Mouse (Mus musculus): Measurements from ENCODE around the gene Pxt1. TPM values are rescaled to one million over a fixed set of nuclear protein-coding genes. Genes with fewer than 3 reads are reported as not detected.

Pxt1 gene
- polyA plus RNA-seq, 1 experiment = not detected

- Histone ChIP-seq H3K4me3 (no peak overlapping the region), H3K36me3 (ENCODE audit: control insufficient read depth, insufficient read depth) (no peaks in the 10 kb centered on the region), H3K27me3 (ENCODE audit: control insufficient read depth, insufficient read depth, insufficient read length) (no peaks in the 10 kb centered on the region), H3K4me2 (ENCODE audit: low read depth) (no peak overlapping the region), H3ac (ENCODE audit: control insufficient read depth, insufficient read length) (no peak overlapping the region), H3K79me2 (ENCODE audit: control insufficient read depth, insufficient read depth) (no peaks in the 10 kb centered on the region)
- TF ChIP-seq MAX (IDR thresholded peaks at IDR 0.05; ENCODE audit: low read depth) (no peak), POLR2A (IDR thresholded peaks at IDR 0.05; ENCODE audit: insufficient read length, low read depth) (no peak), USF1 (IDR thresholded peaks at IDR 0.05; ENCODE audit: low read depth) (no peak), MYOD1 (IDR thresholded peaks at IDR 0.05; ENCODE audit: control insufficient read depth in 1 of 3, insufficient read length in 2 of 3, low read depth in 2 of 3) (no peak), CEBPB (IDR thresholded peaks at IDR 0.05; ENCODE audit: insufficient read depth, poor library complexity, severe bottlenecking) (no peak), SRF (IDR thresholded peaks at IDR 0.05; ENCODE audit: control insufficient read depth, insufficient read length, low read depth) (no peak), E2F4 (IDR thresholded peaks at IDR 0.05; ENCODE audit: insufficient read depth) (no peak), REST (IDR thresholded peaks at IDR 0.05; ENCODE audit: insufficient read depth, insufficient read length) (no peak), MYOG (IDR thresholded peaks at IDR 0.05; ENCODE audit: control insufficient read depth in 1 of 3, insufficient read depth in 1 of 3, insufficient read length in 2 of 3, low read depth in 2 of 3) (no peak), POLR2AphosphoS2 (IDR thresholded peaks at IDR 0.05; ENCODE audit: insufficient read length, low read depth) (no peak), TCF3 (IDR thresholded peaks at IDR 0.05; ENCODE audit: insufficient read length, low read depth) (no peak), TCF12 (IDR thresholded peaks at IDR 0.05; ENCODE audit: insufficient read depth, poor library complexity, severe bottlenecking) (no peak)
Measured at GRCm38 (mm10) chr17:28898249-28898648, 45.4 kb downstream of the Pxt1 start.

DNA sequence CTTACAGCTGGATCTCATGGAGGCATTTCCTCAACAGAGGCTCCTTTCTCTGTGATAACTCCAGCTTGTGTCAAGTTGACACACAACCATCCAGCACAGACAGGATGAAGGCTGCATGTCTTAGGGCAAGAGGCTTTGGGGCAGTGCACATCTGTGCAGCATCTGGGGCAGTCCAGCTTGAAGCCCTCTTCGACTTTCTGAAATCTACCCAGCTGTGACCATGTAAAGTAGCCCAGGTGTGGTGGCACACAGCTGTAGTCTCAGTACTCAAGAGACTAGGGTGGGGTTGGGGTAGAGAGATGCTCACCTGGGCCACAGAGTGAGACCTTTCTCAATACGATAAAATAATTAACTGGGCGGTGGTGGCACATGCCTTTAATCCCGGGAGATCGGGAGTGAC lies 45.8 kb downstream of the Pxt1 start:
- Histone ChIP-seq H3K27me3 (ENCODE audit: control insufficient read depth, insufficient read depth, insufficient read length) (no peaks in the 10 kb centered on the region), H3ac (ENCODE audit: control insufficient read depth, insufficient read length) (no peak overlapping the region), H3K4me3 (no peak overlapping the region), H3K79me2 (ENCODE audit: control insufficient read depth, insufficient read depth) (no peaks in the 10 kb centered on the region), H3K4me2 (ENCODE audit: low read depth) (no peak overlapping the region), H3K36me3 (ENCODE audit: control insufficient read depth, insufficient read depth) (no peaks in the 10 kb centered on the region)
- TF ChIP-seq TCF12 (IDR thresholded peaks at IDR 0.05; ENCODE audit: insufficient read depth, poor library complexity, severe bottlenecking) (no peak), SRF (IDR thresholded peaks at IDR 0.05; ENCODE audit: control insufficient read depth, insufficient read length, low read depth) (no peak), MYOD1 (IDR thresholded peaks at IDR 0.05; ENCODE audit: control insufficient read depth in 1 of 3, insufficient read length in 2 of 3, low read depth in 2 of 3) (no peak), TCF3 (IDR thresholded peaks at IDR 0.05; ENCODE audit: insufficient read length, low read depth) (no peak), POLR2A (IDR thresholded peaks at IDR 0.05; ENCODE audit: insufficient read length, low read depth) (no peak), MAX (IDR thresholded peaks at IDR 0.05; ENCODE audit: low read depth) (no peak), E2F4 (IDR thresholded peaks at IDR 0.05; ENCODE audit: insufficient read depth) (no peak), MYOG (IDR thresholded peaks at IDR 0.05; ENCODE audit: control insufficient read depth in 1 of 3, insufficient read depth in 1 of 3, insufficient read length in 2 of 3, low read depth in 2 of 3) (no peak), POLR2AphosphoS2 (IDR thresholded peaks at IDR 0.05; ENCODE audit: insufficient read length, low read depth) (no peak), CEBPB (IDR thresholded peaks at IDR 0.05; ENCODE audit: insufficient read depth, poor library complexity, severe bottlenecking) (no peak), USF1 (IDR thresholded peaks at IDR 0.05; ENCODE audit: low read depth) (no peak), REST (IDR thresholded peaks at IDR 0.05; ENCODE audit: insufficient read depth, insufficient read length) (no peak)

DNA sequence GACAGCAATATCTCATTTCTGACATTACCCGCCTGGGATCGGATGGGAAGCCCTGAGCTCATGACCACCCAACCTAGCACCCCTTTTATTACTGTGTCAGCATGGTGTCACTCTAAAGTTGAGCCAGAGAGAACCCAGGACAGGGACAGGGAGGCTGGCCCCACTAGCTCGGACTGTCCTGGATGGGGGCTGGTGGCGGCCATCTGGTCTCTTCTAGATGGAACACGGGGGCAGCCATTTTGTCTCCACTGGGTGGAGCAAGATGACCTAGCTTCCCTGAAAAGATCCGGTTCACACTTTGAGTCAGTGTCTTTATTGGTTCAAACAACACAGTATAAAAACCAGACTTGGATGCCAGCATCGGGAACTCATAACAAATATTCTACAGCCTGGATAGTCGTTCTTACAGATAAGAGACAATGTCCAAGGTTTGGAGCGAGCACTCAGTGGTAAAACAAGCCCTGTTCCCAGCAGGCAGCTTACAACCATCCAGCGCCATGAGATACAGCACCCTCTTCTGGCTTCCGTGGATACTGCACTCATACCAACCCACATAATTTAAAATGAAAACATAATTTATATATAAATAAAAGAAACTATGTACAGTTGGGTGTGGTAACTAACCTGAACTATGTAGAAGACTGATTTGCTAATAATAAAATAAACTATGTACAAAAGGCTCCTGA lies 47.4 kb downstream of the Pxt1 start:
- Histone ChIP-seq H3K4me3 (no peak overlapping the region), H3K27me3 (ENCODE audit: control insufficient read depth, insufficient read depth, insufficient read length) (no peaks in the 10 kb centered on the region), H3K4me2 (ENCODE audit: low read depth) (no peak overlapping the region), H3K79me2 (ENCODE audit: control insufficient read depth, insufficient read depth) (no peaks in the 10 kb centered on the region), H3K36me3 (ENCODE audit: control insufficient read depth, insufficient read depth) (no peaks in the 10 kb centered on the region), H3ac (ENCODE audit: control insufficient read depth, insufficient read length) (no peak overlapping the region)
- TF ChIP-seq MAX (IDR thresholded peaks at IDR 0.05; ENCODE audit: low read depth) (no peak), POLR2AphosphoS2 (IDR thresholded peaks at IDR 0.05; ENCODE audit: insufficient read length, low read depth) (no peak), CEBPB (IDR thresholded peaks at IDR 0.05; ENCODE audit: insufficient read depth, poor library complexity, severe bottlenecking) (no peak), TCF3 (IDR thresholded peaks at IDR 0.05; ENCODE audit: insufficient read length, low read depth) (no peak), USF1 (IDR thresholded peaks at IDR 0.05; ENCODE audit: low read depth) (no peak), MYOD1 (IDR thresholded peaks at IDR 0.05; ENCODE audit: control insufficient read depth in 1 of 3, insufficient read length in 2 of 3, low read depth in 2 of 3) (no peak), TCF12 (IDR thresholded peaks at IDR 0.05; ENCODE audit: insufficient read depth, poor library complexity, severe bottlenecking) (no peak)

DNA sequence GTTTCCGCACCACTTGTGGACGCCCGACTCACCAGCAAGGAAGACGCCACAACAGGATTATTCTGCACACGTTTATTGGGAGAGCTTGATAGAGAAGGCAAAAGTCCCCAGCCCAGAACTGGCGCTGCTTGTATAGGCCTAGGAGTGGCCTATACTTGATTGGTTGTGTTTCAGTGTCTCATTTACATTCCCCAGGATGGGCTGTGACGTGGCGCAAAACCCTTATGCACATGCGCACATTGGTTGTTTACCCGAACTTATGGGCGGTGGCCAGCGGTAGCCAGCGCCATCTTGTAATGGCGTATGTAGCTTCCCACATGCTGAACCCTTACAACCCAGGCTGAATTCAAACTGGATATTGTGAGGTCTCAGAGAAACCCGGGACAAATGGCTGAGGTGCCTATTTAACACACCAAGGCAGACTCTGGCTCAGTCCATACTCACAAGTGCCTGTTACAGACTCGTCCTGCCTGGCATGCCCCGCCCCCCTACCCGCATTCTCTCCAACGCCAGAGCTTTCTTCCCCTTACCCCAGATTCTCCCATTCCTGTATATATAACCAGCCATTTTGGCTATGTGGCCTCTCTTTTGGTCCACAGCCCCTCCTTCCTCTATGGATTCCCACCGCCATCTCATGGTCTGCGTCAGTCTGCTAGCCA lies 48.3 kb downstream of the Pxt1 start:
- TF ChIP-seq TCF12 (IDR thresholded peaks at IDR 0.05; ENCODE audit: insufficient read depth, poor library complexity, severe bottlenecking) (no peak), E2F4 (IDR thresholded peaks at IDR 0.05; ENCODE audit: insufficient read depth) (no peak), MYOD1 (IDR thresholded peaks at IDR 0.05; ENCODE audit: control insufficient read depth in 1 of 3, insufficient read length in 2 of 3, low read depth in 2 of 3) (no peak), POLR2AphosphoS2 (IDR thresholded peaks at IDR 0.05; ENCODE audit: insufficient read length, low read depth) (no peak), TCF3 (IDR thresholded peaks at IDR 0.05; ENCODE audit: insufficient read length, low read depth) (no peak), SRF (IDR thresholded peaks at IDR 0.05; ENCODE audit: control insufficient read depth, insufficient read length, low read depth) (no peak), CEBPB (IDR thresholded peaks at IDR 0.05; ENCODE audit: insufficient read depth, poor library complexity, severe bottlenecking) (no peak), MYOG (IDR thresholded peaks at IDR 0.05; ENCODE audit: control insufficient read depth in 1 of 3, insufficient read depth in 1 of 3, insufficient read length in 2 of 3, low read depth in 2 of 3) (no peak), USF1 (IDR thresholded peaks at IDR 0.05; ENCODE audit: low read depth) (no peak), REST (IDR thresholded peaks at IDR 0.05; ENCODE audit: insufficient read depth, insufficient read length) (no peak), POLR2A (IDR thresholded peaks at IDR 0.05; ENCODE audit: insufficient read length, low read depth) (no peak), MAX (IDR thresholded peaks at IDR 0.05; ENCODE audit: low read depth) (no peak)
- H3K36me3 ChIP-seq (ENCODE audit: control insufficient read depth, insufficient read depth) = no peaks in the 10 kb centered on the region
- no peak overlapping the region for H3K4me3 ChIP-seq
- no peak overlapping the region for H3K4me2 ChIP-seq (ENCODE audit: low read depth)
- H3ac ChIP-seq (ENCODE audit: control insufficient read depth, insufficient read length) = no peak overlapping the region
- H3K79me2 ChIP-seq (ENCODE audit: control insufficient read depth, insufficient read depth) = no peaks in the 10 kb centered on the region
- H3K27me3 ChIP-seq (ENCODE audit: control insufficient read depth, insufficient read depth, insufficient read length) = no peaks in the 10 kb centered on the region

Data from myocyte (in vitro differentiated cells).